Mouse (Mus musculus) spleen, adult 2 months (tissue): ENCODE measurements around the gene Ptprj. TPM values are rescaled to one million over a fixed set of nuclear protein-coding genes. Genes with fewer than 3 reads are reported as not detected.
"Not testable (repeated sequence)": the region's sequence is repeated elsewhere in the genome, so short reads cannot be mapped to it uniquely, and the experiment has no call there.

Source experiments
- DNase-seq, 2 experiments: peaks; one replicate each; pipeline versions ENCODE4 v3.0.0 to v3.0.0-alpha.2; 2012 to 2021; ENCODE audit warnings: low spot score in 2 of 2, low read depth in 1 of 2
- H3K27ac ChIP-seq: fragments of 200-500 bp; 2 replicates; pipeline ENCODE4 v1.5.1; 2012; ENCODE audit warnings: low read length, inconsistent platforms; ENCODE audit not compliant: insufficient read depth
- H3K27me3 ChIP-seq: fragments of 200-500 bp; 2 replicates; pipeline ENCODE4 v1.6.1; 2012; ENCODE audit warnings: mild to moderate bottlenecking, moderate library complexity, low read length, inconsistent platforms; ENCODE audit not compliant: control insufficient read depth, insufficient read depth
- H3K36me3 ChIP-seq: fragments of 200-500 bp; 2 replicates; pipeline ENCODE4 v1.6.1; 2012; ENCODE audit warnings: mild to moderate bottlenecking, low read length, inconsistent platforms; ENCODE audit not compliant: control insufficient read depth, insufficient read depth
- H3K4me1 ChIP-seq: fragments of 200-500 bp; 2 replicates; pipeline ENCODE4 v1.6.1; 2011; ENCODE audit warnings: inconsistent platforms; ENCODE audit not compliant: control insufficient read depth, insufficient read depth, insufficient read length
- H3K4me3 ChIP-seq: fragments of 200-500 bp; 2 replicates; pipeline ENCODE4 v1.5.1; 2011; ENCODE audit warnings: mild to moderate bottlenecking, inconsistent platforms; ENCODE audit not compliant: insufficient read depth, insufficient read length; ENCODE audit errors: extremely low read depth
- CTCF ChIP-seq: fragments of 200-500 bp; IDR thresholded peaks from 2 replicates; pipeline ENCODE4 v1.5.1; 2011; ENCODE audit warnings: mild to moderate bottlenecking, inconsistent platforms; ENCODE audit not compliant: insufficient read depth, insufficient read length, insufficient replicate concordance; ENCODE audit errors: extremely low read depth
- POLR2A ChIP-seq: fragments of 200-500 bp; IDR thresholded peaks from 2 replicates; pipeline ENCODE4 v1.6.1; 2011; ENCODE audit warnings: low read depth, low read length, inconsistent platforms
- WGBS: fragments of 180-500 bp; shearing (Covaris S2); methylation state at CpG from one replicate; pipeline ENCODE4 v1.1.7; 2018; 5-methylcytosine and 5-hydroxymethylcytosine counted together
- polyA plus RNA-seq: library from polyadenylated mRNA; depleted of rRNA; stranded (reverse); fragments of >200 nt; gene quantifications from 2 replicates; pipeline ENCODE4 v1.2.3, GENCODE M21; 2012

Gene Ptprj
- polyA plus RNA-seq, 1 experiment = 21.0 TPM

DNA sequence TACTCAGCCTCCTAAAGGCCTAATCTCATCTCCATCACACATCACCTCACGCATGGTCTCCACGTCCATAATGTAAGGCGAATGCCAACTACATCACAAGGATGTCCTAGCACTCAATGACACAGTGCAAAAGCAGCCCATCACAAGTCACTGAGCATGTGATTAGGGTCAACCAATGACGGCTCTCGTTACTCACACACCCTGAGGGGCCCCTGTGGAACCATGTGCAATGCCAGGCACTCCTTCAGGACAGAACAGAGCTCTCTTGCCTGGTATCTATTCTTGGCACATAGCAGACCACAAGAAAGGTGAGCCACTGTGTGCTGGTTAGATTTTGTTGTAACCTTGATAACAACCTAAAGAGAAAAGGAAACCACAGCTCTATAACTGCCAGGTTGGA lies 116.7 kb downstream of the Ptprj start:
- peaks cover 33% of the 10 kb centered on the region for H3K36me3 ChIP-seq
- WGBS = 75% methylated on average over 5 of the region's 5 CpGs

DNA sequence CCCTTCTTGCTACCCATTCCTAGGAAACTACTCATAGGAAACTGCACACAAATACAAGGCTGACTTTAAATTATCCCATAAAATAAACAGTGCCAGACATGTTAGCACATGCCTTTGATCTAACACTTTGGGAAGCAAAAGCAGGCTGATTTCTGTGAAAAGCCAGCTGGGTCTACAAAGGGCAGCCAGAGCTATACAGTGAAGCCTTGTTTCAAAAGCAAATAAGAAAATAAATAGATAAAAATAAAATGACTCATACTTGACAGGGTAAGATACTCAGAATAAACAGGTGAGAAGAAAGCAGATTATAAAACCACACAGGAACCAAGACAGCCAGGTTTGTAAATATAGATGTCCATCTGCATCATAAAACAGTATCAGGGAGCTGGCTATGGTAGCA lies 118.2 kb downstream of the Ptprj start:
- Histone ChIP-seq H3K27me3 (no peaks in the 10 kb centered on the region), H3K4me3 (no peak overlapping the region), H3K27ac (no peak overlapping the region), H3K36me3 (peaks cover 32% of the 10 kb centered on the region), H3K4me1 (no peaks in the 10 kb centered on the region)
- TF ChIP-seq POLR2A (no peak), CTCF (no peak)
- DNase-seq = no peak

More for the DNA sequence above, 116.7 kb downstream of the Ptprj start:
- Histone ChIP-seq H3K4me1 (no peaks in the 10 kb centered on the region), H3K27ac (no peak overlapping the region), H3K4me3 (no peak overlapping the region), H3K27me3 (no peaks in the 10 kb centered on the region)
- no peak for DNase-seq
- no peak for TF ChIP-seq CTCF
- no peak for TF ChIP-seq POLR2A

DNA sequence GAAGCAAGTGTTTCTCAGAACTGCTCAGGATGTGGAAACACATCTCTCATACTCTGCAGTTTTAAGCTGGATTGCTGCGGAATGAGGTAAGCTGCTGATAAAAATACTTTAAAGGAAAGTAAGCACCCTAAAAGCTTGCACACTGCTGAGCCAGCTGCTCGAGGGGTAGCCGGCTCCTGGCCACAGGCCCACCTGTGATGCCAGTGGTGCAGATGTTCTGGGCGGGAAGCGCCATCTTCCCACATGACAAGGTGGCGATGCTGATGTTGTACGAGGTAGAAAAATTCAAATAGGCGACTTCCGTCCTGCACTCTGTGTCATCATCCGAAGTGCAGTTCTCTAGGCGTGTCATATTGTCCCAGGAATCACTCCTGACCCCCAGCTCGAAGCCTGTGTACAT lies 122.5 kb downstream of the Ptprj start:
- WGBS = 83% methylated on average over 12 of the region's 12 CpGs
- no peak for TF ChIP-seq CTCF
- TF ChIP-seq POLR2A = no peak
- Histone ChIP-seq H3K4me3 (no peak overlapping the region), H3K27ac (no peak overlapping the region), H3K27me3 (no peaks in the 10 kb centered on the region), H3K36me3 (peaks cover 46% of the 10 kb centered on the region), H3K4me1 (no peaks in the 10 kb centered on the region)
- DNase-seq = no peak

DNA sequence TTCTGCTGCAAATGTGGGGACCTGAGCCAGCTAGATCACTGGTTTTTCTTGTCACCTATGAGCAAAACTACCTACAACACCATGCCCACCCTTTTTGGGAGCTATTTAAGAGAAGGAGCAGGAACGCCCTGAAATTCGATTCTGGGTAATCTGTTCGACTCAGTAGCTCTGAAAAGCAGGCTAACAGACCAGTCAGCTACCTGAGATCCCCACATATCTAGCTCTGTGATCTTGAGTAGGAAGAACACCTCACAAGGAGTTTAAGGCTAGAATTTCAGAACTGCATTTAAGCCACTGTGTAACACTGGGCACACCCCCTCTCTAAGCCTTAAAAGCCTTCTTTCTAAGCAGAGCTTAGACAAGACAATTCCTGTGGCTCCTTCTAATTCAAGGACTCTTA lies 128.1 kb downstream of the Ptprj start:
- WGBS = 89% methylated on average over 3 of the region's 3 CpGs
- H3K27ac ChIP-seq = no peak overlapping the region
- TF ChIP-seq POLR2A (no peak), CTCF (no peak)
- H3K27me3 ChIP-seq = no peaks in the 10 kb centered on the region
- no peak overlapping the region for H3K4me3 ChIP-seq
- peaks cover 32% of the 10 kb centered on the region for H3K36me3 ChIP-seq
- H3K4me1 ChIP-seq = no peaks in the 10 kb centered on the region
- no peak for DNase-seq

DNA sequence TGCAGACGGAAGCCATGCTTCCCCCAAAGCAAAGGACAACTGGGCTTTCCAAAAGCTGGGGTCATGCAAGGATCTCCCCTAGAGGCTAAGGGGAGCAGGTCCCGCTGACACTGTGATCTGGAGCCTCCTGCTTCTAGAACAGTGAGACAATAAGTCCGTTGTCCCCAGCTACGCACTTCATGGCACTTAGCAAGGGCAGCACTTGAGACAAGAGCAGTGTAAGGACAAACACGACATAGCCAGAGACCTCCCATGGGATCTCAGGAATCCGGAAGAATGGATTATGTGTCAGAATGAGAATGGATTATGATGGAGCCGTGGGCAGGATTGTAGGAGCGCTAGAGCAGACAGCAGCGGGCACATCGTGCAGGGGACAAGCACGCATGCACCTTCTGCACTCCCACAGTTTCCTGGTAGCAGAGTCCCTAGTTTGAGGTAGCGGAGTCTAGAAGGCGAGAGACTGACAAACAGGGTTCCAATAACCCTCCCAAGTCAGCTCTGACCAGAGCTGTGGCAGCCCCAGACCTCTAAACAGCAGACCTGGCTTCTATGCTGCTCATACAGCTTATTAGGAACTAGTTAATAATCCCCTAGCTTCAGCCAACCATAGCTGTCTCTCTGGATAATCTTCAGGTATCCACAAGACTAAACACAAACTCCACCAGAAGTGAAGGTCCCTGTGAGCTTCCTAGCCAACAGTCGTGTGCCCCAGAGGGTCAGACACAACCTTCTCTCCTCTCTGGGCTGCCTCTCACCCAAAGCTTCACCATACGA lies 131.3 kb downstream of the Ptprj start:
- Histone ChIP-seq H3K36me3 (peaks cover 20% of the 10 kb centered on the region), H3K4me1 (no peaks in the 10 kb centered on the region), H3K27me3 (no peaks in the 10 kb centered on the region), H3K27ac (no peak overlapping the region), H3K4me3 (no peak overlapping the region)
- DNase-seq = no peak
- TF ChIP-seq CTCF (no peak), POLR2A (no peak)
- 92% methylated on average over 15 of the region's 15 CpGs for WGBS

DNA sequence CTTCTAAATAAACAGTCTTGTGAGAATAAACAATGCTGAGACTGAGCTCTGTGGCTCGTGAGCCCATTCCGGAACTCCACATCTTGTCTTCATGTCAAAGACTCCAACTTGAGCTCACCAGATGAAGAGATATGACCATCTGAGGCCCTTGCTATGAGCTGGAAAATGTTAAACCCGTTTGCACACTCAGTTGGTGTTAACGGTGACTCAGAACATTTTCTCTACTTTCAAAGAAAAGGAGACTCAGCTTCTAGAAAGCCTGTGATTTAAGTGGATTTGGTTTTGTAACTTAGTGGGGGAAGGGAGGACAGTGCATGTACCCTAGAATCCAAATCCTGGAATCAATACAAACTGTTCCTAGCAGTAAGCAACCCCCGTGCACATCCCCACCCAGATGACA lies 136.6 kb downstream of the Ptprj start:
- TF ChIP-seq POLR2A (no peak), CTCF (no peak)
- no peak overlapping the region for H3K4me3 ChIP-seq
- H3K36me3 ChIP-seq = peaks cover 7% of the 10 kb centered on the region
- DNase-seq = no peak
- no peaks in the 10 kb centered on the region for H3K4me1 ChIP-seq
- WGBS = 90% methylated on average over 5 of the region's 5 CpGs
- no peaks in the 10 kb centered on the region for H3K27me3 ChIP-seq
- H3K27ac ChIP-seq = no peak overlapping the region

DNA sequence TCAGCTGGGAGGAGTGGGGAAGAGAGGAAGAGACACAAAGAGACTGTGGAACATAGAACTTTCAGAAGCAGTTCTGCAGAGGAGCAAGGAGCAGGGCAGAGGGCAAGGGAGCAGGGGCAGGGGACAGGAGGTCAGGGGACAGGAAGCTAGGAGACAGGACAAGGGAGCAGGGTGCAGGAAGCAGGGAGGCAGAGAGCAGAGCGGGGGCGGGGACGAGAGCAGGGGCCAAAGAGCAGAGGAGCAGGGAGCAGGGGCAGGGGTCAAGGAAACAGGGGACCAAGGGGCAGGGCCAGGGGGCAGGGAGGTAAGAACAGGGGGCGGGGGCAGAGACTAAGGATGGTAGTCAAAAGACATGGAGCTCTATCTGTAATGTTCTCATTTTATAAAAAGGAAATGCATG lies 138.6 kb downstream of the Ptprj start:
- not testable (repeated sequence) for H3K27ac ChIP-seq, DNase-seq, H3K4me1 ChIP-seq, H3K4me3 ChIP-seq, H3K27me3 ChIP-seq, H3K36me3 ChIP-seq
- 92% methylated on average over 4 of the region's 4 CpGs for WGBS

DNA sequence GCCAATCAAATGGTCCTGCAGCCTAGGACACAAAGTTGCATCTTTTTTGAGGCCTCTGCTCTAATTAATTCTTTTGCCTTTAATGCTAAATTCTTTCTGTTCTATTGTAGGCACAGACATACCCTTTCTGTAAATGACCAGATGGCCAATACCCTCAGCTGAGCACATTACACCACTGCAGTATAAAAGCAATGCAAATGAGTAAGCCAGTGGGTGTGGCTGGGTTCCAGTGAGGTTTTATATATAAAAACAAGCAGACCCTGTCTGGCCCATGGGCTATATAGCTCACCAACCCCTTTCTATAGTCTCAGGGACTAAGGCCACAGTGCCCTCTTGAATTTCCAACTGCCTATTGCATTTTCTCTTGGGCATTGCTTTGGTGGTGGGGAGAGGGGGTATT lies 140.3 kb downstream of the Ptprj start:
- not testable (repeated sequence) for DNase-seq, H3K36me3 ChIP-seq

DNA sequence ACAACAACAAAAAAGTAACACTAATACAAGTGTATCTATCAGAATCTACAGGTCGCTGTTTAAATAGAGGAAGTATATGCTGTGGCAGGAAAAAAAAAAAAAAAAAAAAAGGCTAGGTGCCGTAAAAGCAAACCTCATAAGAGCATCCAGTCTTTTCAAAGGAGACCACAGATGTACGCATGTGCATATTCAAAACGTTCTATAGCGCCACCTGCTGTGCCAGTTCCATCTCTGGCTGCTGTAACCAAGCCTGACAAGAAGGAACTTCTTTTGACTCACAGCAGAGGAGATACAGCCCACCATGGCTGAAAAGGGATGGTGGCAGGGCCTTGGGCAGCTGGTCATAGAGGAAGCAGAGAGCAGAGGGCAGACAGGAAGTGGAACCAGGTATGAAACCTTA lies 143.0 kb downstream of the Ptprj start:
- H3K36me3 ChIP-seq, H3K4me1 ChIP-seq, DNase-seq, H3K27me3 ChIP-seq, H3K4me3 ChIP-seq, H3K27ac ChIP-seq: not testable (repeated sequence)
- WGBS = 14% methylated on average over 1 of the region's 5 CpGs

More for the DNA sequence above, 140.3 kb downstream of the Ptprj start:
- not testable (repeated sequence) for H3K4me3 ChIP-seq, H3K27ac ChIP-seq, H3K4me1 ChIP-seq, H3K27me3 ChIP-seq

DNA sequence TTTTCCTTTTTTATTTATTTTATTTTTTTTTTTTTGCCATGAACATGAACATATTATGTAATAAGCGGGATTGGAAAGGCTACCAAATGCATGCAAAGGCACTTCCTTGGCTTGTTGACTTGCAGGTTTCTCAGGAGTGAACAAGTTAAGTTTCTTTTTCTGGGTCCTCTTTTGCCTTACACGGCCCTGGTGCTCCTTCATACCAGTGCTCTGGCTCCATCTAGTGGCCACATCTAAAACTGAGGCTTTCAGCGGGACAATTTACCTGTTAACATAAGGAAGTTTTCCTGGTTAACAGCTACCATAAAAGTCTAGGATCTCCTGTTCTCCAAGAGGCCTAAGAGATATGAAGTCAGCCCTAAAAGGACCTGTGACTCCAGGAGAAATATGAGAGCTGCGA lies 150.7 kb downstream of the Ptprj start:
- not testable (repeated sequence) for H3K4me1 ChIP-seq, H3K36me3 ChIP-seq, H3K27me3 ChIP-seq, DNase-seq, H3K4me3 ChIP-seq, H3K27ac ChIP-seq
- no CpG with 5 or more reads among the region's 4 CpGs for WGBS
